Mouse (Mus musculus) ES-CJ7 (cell line): ENCODE results near the gene Oaz2.
A peak's percentile ranks its signal among the peaks of the same experiment; 100 is the strongest.

Experiments used
- DNase-seq: peaks from one replicate; pipeline ENCODE4 v3.0.0; 2011; ENCODE audit warnings: low read depth, low spot score

Oaz2 gene

DNA sequence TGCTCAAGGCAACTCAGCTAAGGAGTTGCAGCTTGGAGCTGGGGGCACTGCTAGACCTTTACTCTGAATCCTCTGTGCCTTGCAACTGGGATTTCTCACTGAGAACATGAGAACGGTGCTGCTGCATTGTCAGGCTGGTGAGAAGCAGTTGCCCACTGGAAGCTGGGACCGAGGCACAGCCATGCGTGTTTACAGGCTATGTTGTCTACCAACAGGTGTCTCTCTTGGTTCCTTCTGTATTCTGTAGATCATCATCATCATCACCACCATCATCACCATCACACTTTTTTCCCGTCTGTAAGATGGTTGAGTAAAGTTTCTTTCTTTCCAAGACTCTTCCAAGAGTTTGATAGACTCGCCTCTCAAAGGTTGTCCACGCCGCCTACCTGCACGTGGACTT, at the start of gene Oaz2:
Gene Oaz2, plus strand, starts transcription at position 301 of the 400 bp plus-strand sequence.
- no peak for DNase-seq

DNA sequence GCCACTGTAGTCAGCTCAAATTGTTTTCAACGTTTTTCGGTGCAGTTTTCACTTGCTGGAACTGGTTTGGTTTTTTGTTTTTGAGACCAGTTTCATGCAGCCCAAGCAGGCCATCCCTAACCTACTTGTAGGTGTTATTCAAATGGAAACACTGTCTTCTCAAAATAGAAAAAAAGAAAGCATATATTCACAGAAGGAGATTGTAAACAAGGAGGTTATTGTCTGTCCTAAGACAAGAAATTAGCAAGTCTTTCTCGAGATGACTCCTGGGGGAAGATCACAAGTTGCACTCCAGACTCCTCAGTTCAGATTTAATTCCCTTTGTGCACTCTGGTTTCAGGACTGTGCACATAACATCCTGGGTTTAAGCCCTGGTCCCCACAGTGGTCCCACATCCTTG, 48.5 kb upstream of the Oaz2 start:
- DNase-seq, result peak; percentile 74

DNA sequence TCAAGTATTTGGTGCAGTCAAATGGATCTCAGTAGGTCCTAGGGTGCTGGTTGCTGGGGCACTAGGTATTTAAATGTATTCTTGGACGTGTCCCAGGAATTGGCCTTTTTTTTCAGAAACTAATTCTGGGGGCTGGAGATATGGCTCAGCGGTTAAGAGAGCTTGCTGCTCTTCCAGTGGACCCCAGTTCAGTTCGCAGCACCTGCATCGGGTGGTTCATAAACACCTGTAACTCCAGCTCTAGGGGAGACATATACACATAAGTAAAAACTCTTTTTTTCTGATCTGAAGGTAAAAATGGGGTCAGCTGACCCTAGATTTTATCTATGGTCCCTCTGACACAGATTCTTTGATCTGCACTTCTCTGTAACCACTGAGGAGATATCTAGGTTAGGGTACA, 46.6 kb upstream of the Oaz2 start:
- DNase-seq, result no peak

DNA sequence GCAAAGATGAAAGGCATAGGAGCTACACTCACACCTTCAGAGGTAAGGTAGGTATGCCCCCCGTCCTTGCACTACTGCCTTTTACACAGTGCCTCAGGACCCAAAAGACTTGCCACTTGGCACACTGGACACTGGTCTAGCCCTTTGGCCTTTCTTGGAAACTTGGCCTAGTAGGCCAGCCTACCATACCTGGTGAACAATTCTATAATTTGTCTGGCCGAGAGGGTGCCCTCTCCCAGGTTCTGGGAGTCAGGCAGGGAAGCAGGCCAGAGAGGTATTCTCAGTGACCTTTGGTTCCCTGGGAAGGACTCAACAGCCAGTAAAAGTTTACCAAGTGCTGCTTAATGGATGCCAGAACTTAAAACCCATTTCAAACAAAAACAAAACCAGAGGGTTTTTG, 46.1 kb upstream of the Oaz2 start:
- no peak for DNase-seq

DNA sequence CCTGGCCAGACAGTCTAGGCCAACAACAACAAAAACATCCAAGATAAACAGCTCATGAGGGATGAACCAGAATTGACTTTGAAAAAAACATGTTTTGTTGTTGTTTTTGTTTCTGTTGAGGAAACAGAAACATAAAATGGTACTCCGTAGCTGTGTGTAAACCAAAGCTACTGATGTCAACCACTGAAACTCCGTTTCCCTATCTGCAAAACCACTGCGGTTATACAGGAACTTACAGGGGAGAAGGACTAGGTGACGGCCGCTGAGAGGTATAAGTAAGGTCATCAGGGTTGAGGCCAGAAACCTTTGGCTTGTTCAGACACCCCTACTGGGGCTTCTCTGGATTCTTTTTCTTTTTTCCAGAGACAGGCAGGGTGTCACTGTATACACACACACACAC, 45.0 kb upstream of the Oaz2 start:
- DNase-seq, result no peak

DNA sequence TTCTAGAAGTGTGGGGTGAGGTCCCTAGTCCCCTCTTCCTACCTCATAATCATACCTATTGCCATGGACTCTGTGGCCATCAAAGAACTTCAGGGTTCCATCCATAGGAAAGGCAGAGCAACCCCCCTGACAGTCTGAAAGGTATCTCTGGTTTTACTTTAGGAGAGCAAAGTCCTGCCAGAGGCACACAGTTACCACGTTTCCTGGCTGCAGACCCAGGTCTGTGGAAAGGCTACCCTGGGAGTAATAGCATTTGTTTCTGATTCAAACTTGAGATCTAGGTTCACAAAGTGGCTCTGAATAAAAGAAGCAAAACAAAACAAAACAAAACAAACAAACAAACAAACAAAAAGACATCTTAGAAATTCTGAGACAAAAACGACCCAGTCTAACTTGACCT, 43.5 kb upstream of the Oaz2 start:
- no peak for DNase-seq

DNA sequence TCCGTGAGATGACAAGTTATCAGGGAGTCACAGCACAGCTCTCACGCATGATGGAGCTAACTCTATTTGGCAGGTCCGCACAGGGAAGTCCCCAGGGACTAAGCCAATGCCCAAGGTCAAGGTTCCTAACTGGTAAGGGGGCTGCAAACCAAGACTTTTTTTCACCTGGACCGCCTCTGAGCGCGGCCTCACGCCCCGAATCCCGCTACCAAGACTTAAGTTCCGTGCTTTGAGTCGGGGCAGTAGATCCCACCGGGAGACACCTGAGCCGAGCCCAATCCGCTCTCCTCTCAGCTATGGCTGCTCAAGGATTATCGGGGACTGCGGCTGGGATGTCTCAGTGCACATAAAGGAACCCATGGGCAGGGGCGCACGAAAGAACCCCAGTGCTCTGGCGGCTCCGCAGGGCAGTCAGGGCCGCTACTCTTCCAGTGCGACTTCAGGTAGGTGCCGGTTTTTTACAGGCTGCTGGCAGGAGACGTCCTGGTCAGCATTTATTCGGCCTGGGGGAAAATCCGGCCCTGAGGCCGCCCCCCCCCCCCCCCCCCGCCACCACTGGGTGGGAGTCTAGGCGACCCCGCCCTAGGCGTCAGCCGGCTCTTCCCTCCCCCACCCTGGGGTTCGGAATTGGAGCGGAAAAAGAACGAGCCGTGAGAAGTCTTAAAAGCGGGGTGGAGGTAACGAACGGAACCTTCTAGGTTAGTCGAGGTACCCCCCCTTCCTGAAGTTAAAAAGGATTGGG, 38.6 kb upstream of the Oaz2 start, which contains the start of gene Rbpms2:
Gene Rbpms2, plus strand, starts transcription at position 624 of the 742 bp plus-strand sequence.
- peak; percentile 78 for DNase-seq

DNA sequence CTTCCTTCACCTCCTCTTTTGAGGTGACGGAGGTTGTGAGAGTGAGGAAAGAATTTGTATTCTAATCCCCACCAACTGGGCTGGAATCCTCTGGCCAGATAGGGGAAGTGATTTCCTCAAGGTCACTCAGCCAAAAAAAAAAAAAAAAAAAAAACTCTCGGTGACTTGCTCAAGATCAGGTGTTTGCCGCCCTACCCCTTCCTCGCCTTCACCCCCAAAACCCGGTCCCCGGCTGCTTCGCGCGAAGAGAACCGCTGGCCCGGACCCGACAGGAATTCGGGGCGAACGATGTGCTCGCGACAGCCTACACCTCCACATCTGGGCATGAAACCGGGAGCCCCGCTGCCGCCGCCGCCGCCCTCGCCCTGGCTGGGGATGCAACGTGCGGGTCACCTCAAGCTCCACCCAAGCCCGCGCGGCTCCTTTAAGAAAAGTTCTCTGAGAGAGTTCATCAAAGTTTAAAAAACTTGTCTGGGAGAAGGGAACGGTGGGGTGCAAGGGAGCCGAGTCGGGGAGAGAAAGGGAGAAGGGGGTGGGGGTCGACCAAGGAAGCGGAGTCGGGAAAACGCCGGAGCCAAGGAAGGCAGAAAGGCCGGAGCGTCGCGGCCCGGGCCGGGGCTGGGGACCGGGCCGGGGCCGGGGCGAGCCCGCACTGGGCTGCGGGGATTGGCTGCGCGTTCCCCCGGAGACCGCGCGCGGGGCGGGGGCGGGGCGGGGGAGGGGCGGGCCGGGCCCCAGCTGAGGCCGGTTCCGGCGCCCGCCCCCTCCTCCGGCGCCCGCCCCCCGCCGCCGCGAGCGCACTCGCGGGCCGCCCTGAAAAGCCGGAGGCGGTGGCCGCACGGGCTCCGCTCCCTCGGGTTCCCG, 37.8 kb upstream of the Oaz2 start:
- DNase-seq, result peak; percentile 59

DNA sequence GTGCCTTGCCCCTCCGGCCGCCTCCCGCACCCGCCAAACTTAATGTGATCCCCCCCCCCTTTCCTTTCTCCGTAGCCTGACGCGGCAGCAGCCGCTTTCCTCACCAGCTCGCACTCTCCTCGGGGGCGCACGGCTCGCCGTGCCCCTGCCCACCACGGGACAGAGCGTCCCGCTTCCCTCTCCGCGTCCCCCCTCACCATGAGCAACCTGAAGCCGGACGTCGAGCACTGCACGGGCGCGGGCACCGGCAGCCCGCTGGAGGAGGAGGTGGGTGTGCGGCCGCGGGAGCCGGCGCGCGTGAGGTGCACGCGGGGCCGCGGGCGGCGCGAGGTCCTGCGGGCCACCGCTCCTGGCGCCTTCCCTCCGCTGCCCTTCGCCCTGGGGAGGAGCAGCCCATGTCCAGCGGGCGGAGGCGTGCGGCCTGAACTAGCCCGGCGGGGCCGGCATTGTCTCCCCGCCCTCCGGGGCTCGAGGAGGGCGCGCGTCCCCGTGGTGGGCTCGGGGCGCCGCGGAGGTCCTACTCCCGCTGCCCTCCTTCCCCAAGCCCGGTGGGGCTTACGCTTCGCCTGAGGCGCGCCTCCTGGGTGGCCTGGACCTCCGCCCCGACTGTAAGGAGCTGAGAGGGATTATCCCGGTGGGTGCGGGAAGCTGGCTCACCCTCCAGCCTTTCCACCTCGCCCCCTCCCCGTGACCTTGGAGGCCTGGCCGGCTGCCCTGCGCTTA, 37.0 kb upstream of the Oaz2 start:
- no peak for DNase-seq

DNA sequence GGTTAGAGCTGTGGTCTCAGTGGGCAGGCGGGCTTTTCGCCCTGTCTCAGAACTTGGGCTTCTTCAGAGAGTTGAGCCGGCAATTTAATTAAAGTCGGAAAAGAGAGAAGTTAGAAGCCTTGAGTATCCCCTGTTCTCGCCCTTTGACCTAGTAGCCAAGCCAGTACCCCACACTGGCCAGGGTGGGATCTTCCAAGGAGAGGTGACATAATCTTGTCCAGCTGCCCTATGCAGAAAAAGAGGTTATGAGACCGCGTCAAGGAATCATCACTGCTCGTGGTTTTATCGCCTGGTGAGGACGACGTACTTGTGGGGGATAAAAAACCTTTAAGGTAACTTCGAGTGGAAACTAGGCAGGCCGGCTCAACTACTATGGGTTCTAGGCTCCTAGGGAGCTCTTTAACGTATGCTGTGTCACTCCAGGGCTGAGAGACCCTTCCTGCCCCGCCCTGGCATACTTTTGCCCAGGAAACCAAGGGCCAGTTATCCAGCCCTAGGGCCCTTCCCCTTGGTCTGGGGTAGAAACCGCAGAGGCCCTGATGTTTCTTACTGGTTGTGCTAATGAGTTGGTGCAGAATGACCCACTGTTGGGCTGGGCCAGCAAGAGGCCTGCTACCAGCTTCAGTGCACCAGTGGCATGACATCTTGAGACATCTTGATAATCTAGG, 36.3 kb upstream of the Oaz2 start:
- DNase-seq, result no peak

DNA sequence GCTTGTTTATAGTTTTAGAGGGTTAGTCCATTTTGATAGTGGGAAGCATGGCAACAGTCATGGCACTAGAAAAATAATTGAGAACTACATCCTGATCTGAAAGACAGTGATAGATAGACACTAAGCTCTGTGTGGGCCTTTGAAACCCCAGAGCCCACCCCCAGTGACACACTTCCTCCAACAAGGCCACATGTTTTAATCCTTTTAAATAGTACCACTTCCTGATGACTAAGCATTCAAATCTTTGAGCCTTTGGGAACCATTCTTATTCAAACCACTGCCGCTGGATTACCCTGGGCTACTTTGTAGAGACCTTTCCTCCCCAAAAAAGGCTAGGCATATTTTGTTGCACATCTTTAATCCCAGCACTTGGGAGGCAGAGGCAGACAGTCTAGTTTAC, 32.0 kb upstream of the Oaz2 start:
- peak; percentile 70 for DNase-seq

DNA sequence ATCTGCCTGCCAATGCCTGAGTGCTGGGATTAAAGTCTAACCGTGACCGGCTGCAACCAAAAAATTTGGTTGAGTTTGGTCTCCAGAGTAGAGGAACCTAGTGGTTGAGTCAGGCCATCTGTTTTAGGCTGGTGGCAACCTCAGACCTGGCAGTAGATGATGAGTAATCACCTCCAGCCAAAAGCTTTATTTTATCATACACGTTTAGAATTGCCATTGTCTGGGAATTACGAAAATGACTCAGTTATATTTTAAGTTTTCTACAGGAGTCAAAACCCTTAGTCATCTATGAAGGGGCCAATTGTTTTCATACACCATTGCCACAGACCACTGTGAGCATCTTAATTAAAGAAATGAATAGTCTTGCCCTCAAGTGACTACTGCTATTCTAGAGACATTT, 30.9 kb upstream of the Oaz2 start:
- DNase-seq, result no peak

DNA sequence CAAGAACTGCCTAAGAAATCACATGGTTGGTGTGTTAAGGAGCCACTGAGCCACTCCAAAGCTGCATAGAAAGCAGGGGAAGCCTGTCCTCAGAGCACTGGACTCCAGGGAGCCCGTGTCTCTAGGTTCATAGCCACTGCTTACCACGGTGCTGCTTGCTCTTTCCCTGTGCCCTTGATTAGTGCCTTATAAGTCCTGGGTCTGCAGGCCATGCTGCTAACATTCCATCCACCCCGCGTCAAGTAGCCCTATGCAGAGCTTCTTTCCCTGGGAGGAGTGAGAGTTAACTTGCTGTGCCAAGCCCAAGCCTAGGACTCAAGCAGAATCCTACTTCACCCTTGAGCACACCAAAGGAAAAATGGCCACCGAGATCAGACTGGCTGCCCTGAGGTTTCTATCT, 28.7 kb upstream of the Oaz2 start:
- DNase-seq, result no peak

DNA sequence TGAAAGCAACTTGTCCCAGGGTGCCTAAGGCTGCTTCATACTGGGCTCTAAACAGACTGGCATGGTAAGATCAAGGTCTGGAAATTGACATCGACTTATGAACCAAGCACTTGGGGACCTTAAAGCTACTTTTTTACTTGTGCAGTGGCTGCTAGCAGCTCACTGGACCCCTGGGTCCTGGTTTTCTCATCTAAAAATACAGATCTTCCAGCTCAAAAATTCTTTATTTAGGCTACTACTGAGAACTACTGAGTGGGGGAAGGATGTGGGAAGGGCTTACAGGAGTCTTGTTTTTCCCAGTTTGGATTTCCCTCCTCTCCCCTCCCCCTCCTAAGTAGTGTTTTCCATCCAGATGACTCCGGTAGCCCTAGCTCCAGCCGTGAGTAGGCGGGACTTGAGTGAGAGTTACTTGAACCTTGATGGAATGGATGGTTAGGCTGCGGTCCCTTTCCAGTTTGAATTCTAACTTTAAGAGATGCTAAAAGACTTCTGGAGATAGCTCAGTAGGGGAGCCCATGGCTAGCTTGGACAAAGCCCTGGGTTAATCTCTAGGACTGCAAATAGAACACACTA, 26.9 kb upstream of the Oaz2 start:
- DNase-seq, result peak; percentile 99

DNA sequence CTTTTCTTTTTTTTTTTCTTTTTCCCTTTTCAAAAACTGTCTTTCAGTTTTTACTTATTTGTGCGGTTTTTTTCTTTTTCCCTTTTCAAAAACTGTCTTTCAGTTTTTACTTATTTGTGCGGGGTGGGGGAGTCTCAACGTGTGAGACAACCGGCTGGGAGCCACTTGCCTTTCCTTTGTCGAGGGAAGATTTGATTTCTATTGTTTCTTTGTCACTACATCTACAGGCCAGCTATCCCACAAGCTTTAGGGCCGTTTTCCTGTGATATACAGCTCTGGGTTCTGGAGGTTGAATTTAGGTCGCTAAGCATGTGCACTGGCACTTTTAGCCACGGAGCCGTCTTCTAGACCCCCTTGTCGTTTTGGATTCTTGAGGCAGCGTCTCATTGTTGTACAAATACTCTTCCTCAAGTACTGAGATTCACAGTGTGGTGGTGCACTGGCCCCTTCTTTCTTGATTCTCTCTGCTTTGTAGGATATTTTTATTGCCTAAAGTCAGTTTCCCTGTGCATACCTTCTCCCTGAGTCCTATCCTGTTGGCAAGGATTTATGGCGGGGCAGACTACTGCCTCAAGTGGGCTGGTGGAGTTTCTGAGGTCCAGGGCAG, 26.3 kb upstream of the Oaz2 start:
- peak; percentile 64 for DNase-seq

DNA sequence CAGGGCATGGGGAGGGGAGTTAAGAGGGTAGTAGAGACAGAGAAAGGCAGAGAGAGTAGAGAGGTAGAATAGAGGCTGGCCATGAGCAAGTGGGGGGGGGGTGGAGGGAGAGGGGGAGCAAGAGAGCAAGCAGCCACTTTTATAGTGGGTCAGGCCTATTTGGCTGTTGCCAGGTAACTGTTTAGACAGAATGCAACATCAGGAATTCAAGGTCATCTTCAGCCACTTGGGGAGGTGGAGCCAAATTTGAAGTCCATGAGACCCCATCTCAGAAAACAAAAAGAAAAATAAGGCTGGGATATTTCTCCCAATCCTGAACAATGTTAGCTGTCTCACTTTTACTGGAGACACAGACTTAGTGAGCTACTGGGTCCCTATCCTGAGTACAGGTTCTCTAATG, 25.3 kb upstream of the Oaz2 start:
- peak; percentile 57 for DNase-seq

DNA sequence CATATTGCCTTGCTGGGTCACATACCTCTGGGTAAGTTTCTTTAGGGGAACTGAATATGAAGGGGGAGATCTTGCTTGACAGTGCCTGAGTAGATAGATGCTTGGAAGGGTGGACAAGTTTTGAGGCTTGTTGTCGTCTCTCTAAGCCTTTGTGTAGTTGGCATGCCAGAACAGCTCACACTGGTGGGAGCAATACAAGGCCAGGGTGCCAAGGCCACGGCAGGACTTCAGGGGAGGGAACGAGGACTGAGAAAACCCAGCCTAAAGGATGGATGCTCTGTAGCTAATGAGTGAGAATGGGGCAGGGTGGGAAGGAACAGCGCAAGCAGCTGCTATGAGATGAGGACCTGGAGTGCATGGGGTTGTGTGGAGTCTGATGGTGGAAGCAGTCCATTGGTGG, 22.8 kb upstream of the Oaz2 start:
- DNase-seq, result no peak

DNA sequence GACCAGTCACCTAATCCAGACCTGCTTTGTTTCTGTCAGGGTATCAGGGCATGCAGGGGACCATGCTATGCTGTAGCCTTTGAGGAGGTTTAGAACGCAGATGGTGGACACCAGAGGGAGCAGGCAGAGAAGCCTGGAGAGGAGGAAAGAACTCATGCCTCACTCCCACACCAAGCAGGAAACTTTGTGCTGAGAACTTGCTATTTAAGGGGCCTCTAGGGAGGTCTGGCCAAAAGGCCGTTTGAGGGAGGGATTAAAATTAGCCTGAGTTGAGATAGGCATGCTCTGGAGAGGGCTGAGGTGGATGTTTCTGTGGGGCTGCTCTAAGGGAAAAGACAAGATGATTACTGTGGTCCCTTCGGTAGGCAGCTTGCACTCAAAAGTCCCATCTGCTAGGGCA, 21.8 kb upstream of the Oaz2 start:
- DNase-seq, result no peak

DNA sequence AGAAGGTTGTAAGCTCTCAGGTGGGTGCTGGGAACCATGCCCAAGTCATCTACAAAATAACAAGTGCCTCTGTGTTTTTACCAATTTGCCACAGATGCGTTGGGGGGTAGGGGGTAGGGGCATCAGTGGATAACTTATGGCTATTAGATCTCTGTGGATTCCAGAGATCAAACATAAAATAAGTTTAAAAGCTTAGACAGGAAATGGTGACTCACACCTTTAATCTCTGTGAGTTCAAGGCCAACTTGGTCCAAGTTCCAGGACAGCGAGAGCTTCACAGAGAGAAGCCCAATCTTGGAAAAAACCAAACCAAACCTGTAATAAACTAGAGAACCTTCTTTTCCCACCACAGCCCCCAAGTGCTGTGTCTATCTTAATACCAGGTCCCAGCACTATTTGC, 21.0 kb upstream of the Oaz2 start:
- DNase-seq, result no peak

DNA sequence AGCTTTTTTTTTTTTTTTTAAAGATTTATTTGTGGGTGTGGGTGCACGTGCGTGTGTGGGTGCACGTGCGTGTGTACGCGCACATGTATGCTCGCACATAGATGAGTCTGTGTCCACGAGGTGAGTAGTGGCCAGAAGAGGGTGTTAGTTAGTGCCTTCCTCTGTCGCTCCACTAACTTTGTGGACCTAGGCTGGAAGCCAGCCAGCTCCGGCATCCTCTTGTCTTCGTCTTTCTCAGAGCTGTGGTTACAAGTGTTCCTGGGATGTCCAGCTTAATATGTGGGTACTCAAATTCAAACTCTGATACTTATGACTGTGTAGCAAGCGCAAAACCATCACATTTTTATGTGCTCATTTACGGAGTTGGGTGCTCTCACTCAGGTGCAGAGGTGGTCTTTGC, 19.1 kb upstream of the Oaz2 start:
- DNase-seq, result no peak

DNA sequence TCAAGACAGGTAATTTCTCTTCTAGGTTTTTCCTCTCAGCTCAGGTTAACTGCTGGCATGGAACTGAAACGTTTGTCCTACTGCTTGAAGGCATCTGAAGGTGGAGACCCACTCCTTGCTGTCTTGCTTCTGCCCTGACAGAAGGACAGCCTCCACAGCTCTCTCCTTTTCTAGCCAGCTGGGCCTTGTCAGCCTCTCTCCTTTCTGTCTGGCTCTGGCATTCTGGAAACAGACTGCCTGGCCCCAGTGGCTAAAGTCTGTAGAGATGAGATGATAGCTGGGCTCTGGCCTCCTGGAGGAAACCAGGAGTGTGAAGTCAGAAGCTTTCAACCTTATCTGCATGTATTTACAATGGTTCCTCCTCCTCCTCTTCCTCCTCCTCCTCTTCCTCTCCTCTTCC, 17.8 kb upstream of the Oaz2 start:
- no peak for DNase-seq
